Mouse (Mus musculus) kidney, postnatal 36 days (tissue): ENCODE data around the gene Fosl1.

Source experiments
- DNase-seq, 2 experiments: peaks; one replicate each; pipeline ENCODE4 v3.0.0; 2021 to 2022; ENCODE audit warnings: mixed read lengths in 2 of 2

Fosl1 gene

GRCm38 (mm10) chr19:5456922-5457745, 9.8 kb downstream of the Fosl1 start:
- peak; percentile 97 to 99 for DNase-seq

GRCm38 (mm10) chr19:5457746-5458442, 10.5 kb downstream of the Fosl1 start, which contains the start of gene Ccdc85b:
Ccdc85b (minus strand) TSS chr19:5457894.
- DNase-seq: no peak

GRCm38 (mm10) chr19:5459019-5459418, 11.7 kb downstream of the Fosl1 start:
- DNase-seq: peak; percentile 47 to 58

GRCm38 (mm10) chr19:5459896-5460295, 12.5 kb downstream of the Fosl1 start:
- no peak for DNase-seq

- DNase-seq: peak; percentile 87 to 92
Measured at GRCm38 (mm10) chr19:5460465-5460911, 13.1 kb downstream of the Fosl1 start, which contains the start of gene Fibp. Fibp (plus strand) TSS chr19:5460615.

- no peak for DNase-seq
Measured at GRCm38 (mm10) chr19:5461411-5461810, 14.1 kb downstream of the Fosl1 start.

GRCm38 (mm10) chr19:5463212-5463611, 15.9 kb downstream of the Fosl1 start:
- DNase-seq: no peak

- peak; percentile 60 to 69 for DNase-seq
Measured at GRCm38 (mm10) chr19:5463791-5464562, 16.6 kb downstream of the Fosl1 start.

- DNase-seq: no peak
Measured at GRCm38 (mm10) chr19:5465037-5465436, 17.7 kb downstream of the Fosl1 start.

- DNase-seq: no peak
Measured at GRCm38 (mm10) chr19:5466916-5467500, 19.7 kb downstream of the Fosl1 start.

- no peak for DNase-seq
Measured at GRCm38 (mm10) chr19:5468374-5468773, 21.0 kb downstream of the Fosl1 start, which contains the start of gene Ctsw. Ctsw (minus strand) TSS chr19:5468507.

- no peak for DNase-seq
Measured at GRCm38 (mm10) chr19:5471846-5472245, 24.5 kb downstream of the Fosl1 start.

- DNase-seq: no peak
Measured at GRCm38 (mm10) chr19:5472857-5473256, 25.5 kb downstream of the Fosl1 start.

GRCm38 (mm10) chr19:5473720-5474119, 26.4 kb downstream of the Fosl1 start, which contains the start of gene Efemp2:
Efemp2 (plus strand) TSS chr19:5473954.
- DNase-seq: peak; percentile 85 to 86

- peak; percentile 24 to 65 for DNase-seq
Measured at GRCm38 (mm10) chr19:5474281-5475068, 27.1 kb downstream of the Fosl1 start.

- DNase-seq: no peak
Measured at GRCm38 (mm10) chr19:5475069-5475714, 27.8 kb downstream of the Fosl1 start.

GRCm38 (mm10) chr19:5477004-5477667, 29.8 kb downstream of the Fosl1 start:
- no peak for DNase-seq

- no peak for DNase-seq
Measured at GRCm38 (mm10) chr19:5477668-5478300, 30.4 kb downstream of the Fosl1 start.

- DNase-seq: no peak
Measured at GRCm38 (mm10) chr19:5480016-5480415, 32.7 kb downstream of the Fosl1 start.

GRCm38 (mm10) chr19:5481398-5481797, 34.1 kb downstream of the Fosl1 start:
- DNase-seq: no peak
